Comparison of ENCODE assay signal across 8 mouse cellular contexts in the genomic region with DNA sequence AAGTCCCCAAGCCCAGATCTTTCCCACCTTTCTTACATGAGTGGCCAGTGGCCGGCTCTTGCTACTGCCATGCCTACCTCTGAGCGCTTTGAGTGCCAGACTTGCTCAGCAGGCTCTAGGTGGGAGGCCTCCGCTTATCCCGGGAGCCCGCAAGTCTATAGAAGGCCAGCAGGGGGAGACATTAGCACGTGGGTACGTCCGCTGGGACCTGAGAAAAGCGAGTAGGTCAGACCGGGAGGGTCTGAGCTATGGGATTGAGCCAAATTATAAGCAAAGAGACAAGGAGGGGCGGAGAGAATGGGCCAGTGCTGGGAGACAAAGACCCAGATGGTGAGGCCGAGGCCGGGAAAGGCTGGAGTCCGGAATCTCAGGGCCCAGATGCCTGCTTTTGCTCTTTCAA. TPM values are rescaled to one million over a fixed set of nuclear protein-coding genes. Genes with fewer than 3 reads are reported as not detected.
DNase-seq lines count a peak whose midpoint lies in the region; ATAC-seq and TF ChIP-seq lines count a peak whose summit lies in the region.

No protein-coding gene starts in this region.

- 12% methylated on average over 14 of the region's 14 CpGs for WGBS in cerebellum, adult 2 months
- 39% methylated on average over 14 of the region's 14 CpGs for WGBS in lung, adult 2 months
- WGBS in thymus, adult 2 months, result 5% methylated on average over 13 of the region's 14 CpGs

- H3K36me3 ChIP-seq in thymus, adult 2 months (ENCODE audit: control insufficient read depth, insufficient read depth, low read length), result no peaks in the 10 kb centered on the region

- peak; percentile 64 for DNase-seq in MEL-GATA-1-ER (ENCODE audit: extremely low read depth, low read depth)
- peak; percentile 83 to 87 for DNase-seq in cerebellum, adult 2 months
- peak; percentile 88 for DNase-seq in forelimb bud, embryonic 11.5 days (ENCODE audit: low read depth, low spot score)
- peak; percentile 86 for DNase-seq in heart, postnatal 4 days
- DNase-seq in layer of hippocampus, adult 2 months (ENCODE audit: low spot score in 2 of 2), result peak; percentile 81 to 85
- peak; percentile 72 for DNase-seq in lung, adult 2 months
- DNase-seq in thymus, adult 2 months, result peak; percentile 71

- TF ChIP-seq CTCF in cerebellum, adult 2 months (IDR thresholded peaks at IDR 0.05; ENCODE audit: borderline replicate concordance, insufficient read depth, low read depth, low read length), result peak; percentile 74
- peak; percentile 90 for TF ChIP-seq CTCF in layer of hippocampus, adult 2 months (conservative IDR thresholded peaks at IDR 0.05)
- TF ChIP-seq CTCF in lung, adult 2 months (IDR thresholded peaks at IDR 0.05; ENCODE audit: insufficient read depth, low read length), result peak; percentile 75
- peak; percentile 86 for TF ChIP-seq CTCF in thymus, adult 2 months (IDR thresholded peaks at IDR 0.05; ENCODE audit: borderline replicate concordance, control insufficient read depth, extremely low read depth, insufficient read depth, low read length, poor library complexity)

- no peaks in the 10 kb centered on the region for H3K4me1 ChIP-seq in cerebellum, adult 2 months (ENCODE audit: control insufficient read depth, insufficient read depth, low read length)
- H3K4me1 ChIP-seq in lung, adult 2 months (ENCODE audit: control insufficient read depth, insufficient read depth, low read length), result no peaks in the 10 kb centered on the region
- H3K4me1 ChIP-seq in thymus, adult 2 months (replicated peaks; ENCODE audit: control insufficient read depth, insufficient read depth, low read length), result peaks cover 13% of the 10 kb centered on the region

- no peaks in the 10 kb centered on the region for H3K27me3 ChIP-seq in cerebellum, adult 2 months (ENCODE audit: control insufficient read depth, insufficient read depth, low read length)
- H3K27me3 ChIP-seq in thymus, adult 2 months (ENCODE audit: control insufficient read depth, insufficient read depth, low read length), result peaks cover 5% of the 10 kb centered on the region

- peak; percentile 57 for ATAC-seq in neutrophil, adult 5-6 weeks (ENCODE audit: extremely low read depth, insufficient number of reproducible peaks, low FRiP score, poor library complexity, severe bottlenecking)

- H3K27ac ChIP-seq in cerebellum, adult 2 months (ENCODE audit: insufficient read depth, low read length), result no peak overlapping the region
- peak overlapping the region; percentile 72 for H3K27ac ChIP-seq in layer of hippocampus, adult 2 months
- H3K27ac ChIP-seq in thymus, adult 2 months (ENCODE audit: control insufficient read depth, insufficient read depth, low read length), result no peak overlapping the region

- TF ChIP-seq POLR2A in cerebellum, adult 2 months (IDR thresholded peaks at IDR 0.05; ENCODE audit: borderline replicate concordance, insufficient read depth, low read length), result no peak
- 0 out of 2 replicates have a peak, but pooled peaks have one; percentile 3 for TF ChIP-seq POLR2A in lung, adult 2 months (IDR thresholded peaks at IDR 0.05; ENCODE audit: borderline replicate concordance, extremely low read depth, low read depth, low read length)
- no peak for TF ChIP-seq POLR2A in thymus, adult 2 months (IDR thresholded peaks at IDR 0.05; ENCODE audit: control insufficient read depth, extremely low read depth, insufficient read depth, low read length, poor library complexity)

- peak overlapping the region; percentile 47 for H3K4me3 ChIP-seq in cerebellum, adult 2 months (replicated peaks; ENCODE audit: insufficient read depth, low read depth, low read length)
- peak overlapping the region; percentile 65; the same call in 1 of the 2 replicates for H3K4me3 ChIP-seq in layer of hippocampus, adult 2 months
- peak overlapping the region; percentile 45 for H3K4me3 ChIP-seq in lung, adult 2 months (replicated peaks; ENCODE audit: extremely low read depth, low read depth, low read length)
- H3K4me3 ChIP-seq in thymus, adult 2 months (ENCODE audit: control insufficient read depth, insufficient read depth, low read length), result peak overlapping the region; percentile 6; the same call in 1 of the 2 replicates

RNA-seq across cellular contexts. Expression of gene Efnb1, which starts 1.0 kb away (rescaled TPM):
- polyA plus RNA-seq in cerebellum, adult 2 months (2012; rRNA removed), result 4.6 and 5.3 TPM in 2 replicates
- 10 to 100 TPM; 25.9 to 29.8 TPM for total RNA-seq in heart, postnatal 4 days (2021)
- total RNA-seq in layer of hippocampus, adult 2 months (2021), result 10 to 100 TPM; 11.8 to 17.5 TPM
- polyA plus RNA-seq in lung, adult 2 months (2012; rRNA removed), result 81.4 and 132 TPM in 2 replicates
- 1.7 and 2.0 TPM in 2 replicates for total RNA-seq in neutrophil, adult 5-6 weeks (2017)
- polyA plus RNA-seq in thymus, adult 2 months (2012; rRNA removed), result 8.9 and 9.6 TPM in 2 replicates

Comparison
In these comparisons a context has a peak if more than half of its experiments do, and no peak if none do; other contexts are left out.
1. H3K4me3 ChIP-seq: peak in every context shown above with its lines; median percentile 65 in layer of hippocampus, adult 2 months; 47 in cerebellum, adult 2 months; 45 in lung, adult 2 months; 6 in thymus, adult 2 months.